Mouse (Mus musculus) stomach, postnatal 0 days (tissue): ENCODE measurements around the gene Zfp697.

Experiments used
- CTCF ChIP-seq: IDR thresholded peaks from 2 replicates; pipeline ENCODE4 v1.5.1; 2016; ENCODE audit warnings: antibody characterized with exemption, low read depth, mild to moderate bottlenecking, moderate library complexity
- EP300 ChIP-seq: optimal IDR thresholded peaks from 2 replicates; pipeline ENCODE3; 2016; ENCODE audit warnings: antibody characterized with exemption

GRCm38 (mm10) chr3:98417328-98417727 lies 35.1 kb downstream of the Zfp697 start:
- TF ChIP-seq CTCF, result no peak
- TF ChIP-seq EP300, result no peak
